12 mouse cellular contexts compared by ENCODE assay signal in genomic region chr17:48738708-48739107, GRCm38 (mm10).
DNase-seq lines count a peak whose midpoint lies in the region; ATAC-seq and TF ChIP-seq lines count a peak whose summit lies in the region.
"Had no signal": no experiment of that assay in that cellular context is flagged by ENCODE, and none has a peak within 500 bp of the region (broad histone marks: within the 10 kb centered on the region; RNA-seq: fewer than 3 reads in every experiment).

No protein-coding gene starts in this region.

- H3K9ac ChIP-seq in hindbrain, embryonic 11.5 days (ENCODE audit: low read depth, low read length), result no peak overlapping the region
- H3K9ac ChIP-seq in ES-E14 (ENCODE audit: insufficient read depth, low read depth, low read length, poor library complexity, severe bottlenecking), result no peak overlapping the region
- no peak overlapping the region for H3K9ac ChIP-seq in forebrain, embryonic 11.5 days (ENCODE audit: low read length)
- no peak overlapping the region for H3K9ac ChIP-seq in heart, embryonic 12.5 days
- H3K9ac ChIP-seq: forebrain, embryonic 13.5 days had no signal

- in situ Hi-C loops in ES-E14 (cut with MboI; ENCODE audit: low sequenced_read_pairs in 2 of 2, unreplicated experiment in 2 of 2), result no loop called here

- H3K36me3 ChIP-seq in hindbrain, embryonic 11.5 days (ENCODE audit: control insufficient read depth, insufficient read depth, low read length), result no peaks in the 10 kb centered on the region
- H3K36me3 ChIP-seq in hindbrain, embryonic 10.5 days, result no peaks in the 10 kb centered on the region
- no peaks in the 10 kb centered on the region for H3K36me3 ChIP-seq in ES-E14 (ENCODE audit: control insufficient read depth, insufficient read depth, low read length, poor library complexity, severe bottlenecking)
- no peaks in the 10 kb centered on the region for H3K36me3 ChIP-seq in forebrain, embryonic 11.5 days (ENCODE audit: control insufficient read depth, insufficient read depth, low read length)
- H3K36me3 ChIP-seq in heart, embryonic 12.5 days, result no peaks in the 10 kb centered on the region

- no peaks in the 10 kb centered on the region for H3K9me3 ChIP-seq in hindbrain, embryonic 11.5 days (ENCODE audit: control insufficient read depth, low read length)
- peaks cover 5% of the 10 kb centered on the region; the same call in 1 of the 2 replicates for H3K9me3 ChIP-seq in hindbrain, embryonic 10.5 days
- no peaks in the 10 kb centered on the region for H3K9me3 ChIP-seq in ES-E14 (ENCODE audit: control insufficient read depth, insufficient read depth, low read depth, low read length)
- H3K9me3 ChIP-seq in forebrain, embryonic 11.5 days (ENCODE audit: control insufficient read depth, low read length), result peaks cover 3% of the 10 kb centered on the region; the same call in 1 of the 2 replicates
- H3K9me3 ChIP-seq in heart, embryonic 12.5 days (replicated peaks), result peaks cover 4% of the 10 kb centered on the region
- H3K9me3 ChIP-seq: forebrain, embryonic 13.5 days had no signal

- WGBS in hindbrain, embryonic 11.5 days, result 71% methylated on average over 5 of the region's 5 CpGs
- WGBS in hindbrain, embryonic 10.5 days, result 78% methylated on average over 5 of the region's 5 CpGs
- WGBS in forebrain, embryonic 11.5 days, result 83% methylated on average over 5 of the region's 5 CpGs
- WGBS in heart, embryonic 12.5 days, result 86% methylated on average over 5 of the region's 5 CpGs

- ATAC-seq in hindbrain, embryonic 11.5 days (ENCODE audit: low FRiP score), result no peak
- ATAC-seq in forebrain, embryonic 11.5 days (replicated peaks; ENCODE audit: low FRiP score), result no peak
- ATAC-seq in heart, embryonic 12.5 days (ENCODE audit: insufficient number of reproducible peaks, low FRiP score), result no peak
- ATAC-seq: forebrain, embryonic 13.5 days had no signal

- H3K4me1 ChIP-seq in hindbrain, embryonic 11.5 days (replicated peaks; ENCODE audit: control insufficient read depth, insufficient read depth, low read length), result no peaks in the 10 kb centered on the region
- peaks cover 6% of the 10 kb centered on the region; the same call in 1 of the 2 replicates for H3K4me1 ChIP-seq in hindbrain, embryonic 10.5 days (replicated peaks)
- H3K4me1 ChIP-seq in ES-E14 (ENCODE audit: control insufficient read depth in 2 of 2, insufficient read depth in 2 of 2, low read length in 2 of 2, poor library complexity in 1 of 2), result peaks cover 0 to 4% of the 10 kb centered on the region in 2 experiments; a peak in 2 of 4 replicates
- H3K4me1 ChIP-seq in forebrain, embryonic 11.5 days (replicated peaks; ENCODE audit: control insufficient read depth, insufficient read depth, low read length), result no peaks in the 10 kb centered on the region
- H3K4me1 ChIP-seq in heart, embryonic 12.5 days (replicated peaks), result no peaks in the 10 kb centered on the region

- peak; percentile 1 for DNase-seq in hindbrain, embryonic 11.5 days (ENCODE audit: low spot score)
- no peak for DNase-seq in hindbrain, embryonic 10.5 days (ENCODE audit: low spot score)
- no peak for DNase-seq in ES-E14 (ENCODE audit: low read depth, low spot score)
- peak; percentile 32 for DNase-seq in kidney, adult 9 months
- DNase-seq in lung, postnatal 4 days, result peak; percentile 6 to 28
- no peak for DNase-seq in forebrain, embryonic 11.5 days (ENCODE audit: low spot score)
- DNase-seq in thymus, postnatal 0 days (ENCODE audit: low spot score), result no peak
- DNase-seq: adrenal gland, adult 8-10 months; cerebellum, adult 9-11 months had no signal

- no peak overlapping the region for H3K4me2 ChIP-seq in hindbrain, embryonic 11.5 days (replicated peaks; ENCODE audit: low read depth, low read length)
- H3K4me2 ChIP-seq in forebrain, embryonic 11.5 days (ENCODE audit: low read depth, low read length, severe bottlenecking), result no peak overlapping the region
- H3K4me2 ChIP-seq in heart, embryonic 12.5 days, result no peak overlapping the region
- H3K4me2 ChIP-seq: forebrain, embryonic 13.5 days had no signal

- H3K4me3 ChIP-seq in hindbrain, embryonic 11.5 days (ENCODE audit: low read depth, low read length), result no peak overlapping the region
- no peak overlapping the region for H3K4me3 ChIP-seq in hindbrain, embryonic 10.5 days
- no peak overlapping the region for H3K4me3 ChIP-seq in ES-E14 (ENCODE audit: insufficient read depth in 1 of 2, low read depth in 1 of 2, low read length in 2 of 2, poor library complexity in 1 of 2, severe bottlenecking in 1 of 2)
- H3K4me3 ChIP-seq in forebrain, embryonic 11.5 days (ENCODE audit: low read depth, low read length), result no peak overlapping the region
- H3K4me3 ChIP-seq in heart, embryonic 12.5 days, result no peak overlapping the region
- H3K4me3 ChIP-seq: forebrain, embryonic 13.5 days; myocyte had no signal

- H3K27ac ChIP-seq in hindbrain, embryonic 11.5 days (ENCODE audit: low read depth, low read length), result no peak overlapping the region
- no peak overlapping the region for H3K27ac ChIP-seq in hindbrain, embryonic 10.5 days
- no peak overlapping the region for H3K27ac ChIP-seq in ES-E14 (ENCODE audit: insufficient read depth, low read depth, low read length, poor library complexity, severe bottlenecking)
- no peak overlapping the region for H3K27ac ChIP-seq in forebrain, embryonic 11.5 days (ENCODE audit: low read depth, low read length)
- H3K27ac ChIP-seq in heart, embryonic 12.5 days (ENCODE audit: poor library complexity, severe bottlenecking), result no peak overlapping the region
- H3K27ac ChIP-seq: forebrain, embryonic 13.5 days had no signal

- H3K27me3 ChIP-seq in hindbrain, embryonic 11.5 days (ENCODE audit: control insufficient read depth, insufficient read depth, low read length), result no peaks in the 10 kb centered on the region
- no peaks in the 10 kb centered on the region for H3K27me3 ChIP-seq in hindbrain, embryonic 10.5 days (ENCODE audit: insufficient read depth, poor library complexity, severe bottlenecking)
- no peaks in the 10 kb centered on the region for H3K27me3 ChIP-seq in forebrain, embryonic 11.5 days (ENCODE audit: control insufficient read depth, insufficient read depth, low read length)
- no peaks in the 10 kb centered on the region for H3K27me3 ChIP-seq in heart, embryonic 12.5 days (replicated peaks)
- H3K27me3 ChIP-seq: forebrain, embryonic 13.5 days had no signal

TF ChIP-seq in ES-E14, 5 proteins besides CTCF, POLR2A, EP300 and RAD21:
- TF ChIP-seq ZNF384 (IDR thresholded peaks at IDR 0.05; ENCODE audit: low read depth, low read length) (0 out of 2 replicates have a peak, but pooled peaks have one; percentile 26), CHD2 (IDR thresholded peaks at IDR 0.05; ENCODE audit: low read depth, low read length) (no peak), ZC3H11A (IDR thresholded peaks at IDR 0.05; ENCODE audit: borderline replicate concordance, low read depth, low read length) (no peak), MAFK (IDR thresholded peaks at IDR 0.05; ENCODE audit: insufficient read depth, low read depth, low read length) (no peak), HCFC1 (IDR thresholded peaks at IDR 0.05; ENCODE audit: borderline replicate concordance, insufficient read depth, low read length) (no peak)

Comparison
In these comparisons a context has a peak if more than half of its experiments do, and no peak if none do; other contexts are left out.
1. DNase-seq: peak in hindbrain, embryonic 11.5 days (single experiment), kidney, adult 9 months (single experiment) and lung, postnatal 4 days (2 of 2); none in hindbrain, embryonic 10.5 days (single experiment), ES-E14 (single experiment), forebrain, embryonic 11.5 days (single experiment) and thymus, postnatal 0 days (single experiment).